Comparison of ENCODE assay signal across 9 mouse cellular contexts in the genomic region with DNA sequence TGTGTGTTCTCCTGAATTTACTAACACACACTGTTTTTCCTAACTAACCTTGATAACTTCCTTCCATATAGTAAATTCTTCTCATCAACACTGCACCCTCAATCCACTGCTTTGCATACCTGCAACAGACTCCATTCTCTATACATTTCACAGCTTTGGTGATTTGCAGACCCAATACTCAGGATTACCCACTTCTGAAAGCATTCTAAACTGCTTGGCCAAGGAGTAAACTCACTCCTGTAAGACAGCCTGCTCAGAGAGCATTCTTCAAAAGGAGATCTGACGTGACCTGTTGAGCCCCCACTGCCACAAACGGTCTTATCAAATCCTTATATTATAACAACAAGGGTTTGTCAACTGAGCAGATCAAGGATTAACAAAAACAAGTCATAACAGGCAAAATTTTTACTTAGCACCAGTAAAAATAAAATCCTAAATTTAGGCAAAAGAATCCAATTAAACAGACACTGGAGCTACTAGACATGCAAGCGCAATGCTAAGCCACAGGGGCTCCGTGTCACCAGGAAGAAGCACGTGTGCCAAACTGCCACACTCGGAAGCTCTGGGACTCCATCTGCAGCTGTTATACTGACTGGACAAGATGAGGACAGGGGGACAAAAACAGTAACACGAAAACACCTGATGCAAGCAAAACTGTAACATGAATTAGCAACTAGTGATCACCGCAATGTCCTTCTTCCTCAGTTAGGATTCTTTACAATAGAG. TPM values are rescaled to one million over a fixed set of nuclear protein-coding genes. Genes with fewer than 3 reads are reported as not detected.
DNase-seq lines count a peak whose midpoint lies in the region; ATAC-seq lines count a peak whose summit lies in the region.
"Had no signal": no experiment of that assay in that cellular context is flagged by ENCODE, and none has a peak within 500 bp of the region (broad histone marks: within the 10 kb centered on the region; RNA-seq: fewer than 3 reads in every experiment).

No protein-coding gene starts in this region.

- DNase-seq in retina, postnatal 1 day = peak; percentile 30
- no peak for DNase-seq in retina, embryonic 14.5 days (ENCODE audit: low spot score)
- peak; percentile 25 for DNase-seq in forebrain, embryonic 10.5 days (ENCODE audit: extremely low spot score, low spot score)
- DNase-seq in heart, postnatal 25 days (ENCODE audit: low spot score) = no peak
- DNase-seq in testis, postnatal 10 days (ENCODE audit: low spot score) = no peak
- DNase-seq: lung, postnatal 10 days had no signal

- H3K27ac ChIP-seq in forebrain, embryonic 10.5 days = peak overlapping the region; percentile 90
- peak overlapping the region; percentile 61 for H3K27ac ChIP-seq in hindbrain, embryonic 15.5 days (replicated peaks)
- peak overlapping the region; percentile 43; the same call in 1 of the 2 replicates for H3K27ac ChIP-seq in neural tube, embryonic 15.5 days (replicated peaks)

- WGBS in forebrain, embryonic 10.5 days = 61% methylated on average over 8 of the region's 8 CpGs
- 43% methylated on average over 8 of the region's 8 CpGs for WGBS in hindbrain, embryonic 15.5 days
- WGBS in neural tube, embryonic 15.5 days = 49% methylated on average over 8 of the region's 8 CpGs

- H3K4me2 ChIP-seq in hindbrain, embryonic 15.5 days = no peak overlapping the region
- H3K4me2 ChIP-seq in neural tube, embryonic 15.5 days = no peak overlapping the region

- intact Hi-C loops in heart, postnatal 25 days (cut with DNase I) = no loop called here

- H3K4me1 ChIP-seq in forebrain, embryonic 10.5 days = peaks cover 29% of the 10 kb centered on the region
- peaks cover 22% of the 10 kb centered on the region for H3K4me1 ChIP-seq in hindbrain, embryonic 15.5 days (replicated peaks)
- peaks cover 17% of the 10 kb centered on the region for H3K4me1 ChIP-seq in neural tube, embryonic 15.5 days

- no peak overlapping the region for H3K9ac ChIP-seq in hindbrain, embryonic 15.5 days
- no peak overlapping the region for H3K9ac ChIP-seq in neural tube, embryonic 15.5 days (replicated peaks)

- no peak overlapping the region for H3K4me3 ChIP-seq in forebrain, embryonic 10.5 days
- H3K4me3 ChIP-seq in hindbrain, embryonic 15.5 days = no peak overlapping the region
- no peak overlapping the region for H3K4me3 ChIP-seq in neural tube, embryonic 15.5 days (replicated peaks)
- H3K4me3 ChIP-seq: myocyte had no signal

- peak; percentile 25; the same call in 1 of the 2 replicates for ATAC-seq in hindbrain, embryonic 15.5 days (ENCODE audit: low FRiP score, low read depth)
- ATAC-seq in neural tube, embryonic 15.5 days (ENCODE audit: low FRiP score) = no peak

- no peaks in the 10 kb centered on the region for H3K36me3 ChIP-seq in forebrain, embryonic 10.5 days (replicated peaks)
- H3K36me3 ChIP-seq in hindbrain, embryonic 15.5 days = no peaks in the 10 kb centered on the region
- H3K36me3 ChIP-seq in neural tube, embryonic 15.5 days = no peaks in the 10 kb centered on the region

- no peaks in the 10 kb centered on the region for H3K27me3 ChIP-seq in forebrain, embryonic 10.5 days (ENCODE audit: poor library complexity, severe bottlenecking)
- H3K27me3 ChIP-seq in hindbrain, embryonic 15.5 days = no peaks in the 10 kb centered on the region
- no peaks in the 10 kb centered on the region for H3K27me3 ChIP-seq in neural tube, embryonic 15.5 days (replicated peaks)

- no peaks in the 10 kb centered on the region for H3K9me3 ChIP-seq in forebrain, embryonic 10.5 days
- no peaks in the 10 kb centered on the region for H3K9me3 ChIP-seq in hindbrain, embryonic 15.5 days
- H3K9me3 ChIP-seq in neural tube, embryonic 15.5 days (replicated peaks) = no peaks in the 10 kb centered on the region

RNA-seq across cellular contexts. Expression of a gene that starts 44.4 kb away (rescaled TPM):
- 8.1 and 8.5 TPM in 2 replicates for polyA plus RNA-seq in forebrain, embryonic 10.5 days (2016; fragmentation: Nextera tagmentation; extraction: Ambion mirVana)
- 13.6 and 15.3 TPM in 2 replicates for polyA plus RNA-seq in hindbrain, embryonic 15.5 days (2015; fragmentation: Nextera tagmentation; extraction: Ambion mirVana)
- 14.1 and 15.9 TPM in 2 replicates for polyA plus RNA-seq in neural tube, embryonic 15.5 days (2015; fragmentation: Nextera tagmentation; extraction: Ambion mirVana)
- 10 to 100 TPM; 24.1 to 25.1 TPM for total RNA-seq in heart, postnatal 25 days (2021)

Comparison
In these comparisons a context has a peak if more than half of its experiments do, and no peak if none do; other contexts are left out.
1. DNase-seq: peak in retina, postnatal 1 day (single experiment) and forebrain, embryonic 10.5 days (single experiment); none in retina, embryonic 14.5 days (single experiment), heart, postnatal 25 days (single experiment) and testis, postnatal 10 days (single experiment).
2. Peak in every context shown above with its lines, with median percentiles within 50 percentile points of each other: H3K27ac ChIP-seq.